Mouse (Mus musculus) stomach, postnatal 0 days (tissue): Measurements from ENCODE around the gene Rhoq.

Experiments used
- CTCF ChIP-seq: IDR thresholded peaks from 2 replicates; pipeline ENCODE4 v1.5.1; 2016; ENCODE audit warnings: antibody characterized with exemption, low read depth, mild to moderate bottlenecking, moderate library complexity
- EP300 ChIP-seq: optimal IDR thresholded peaks from 2 replicates; pipeline ENCODE3; 2016; ENCODE audit warnings: antibody characterized with exemption

- TF ChIP-seq CTCF (no peak), EP300 (no peak)
Measured at GRCm38 (mm10) chr17:86924679-86925078, 38.2 kb upstream of the Rhoq start.
